Mouse (Mus musculus) heart, postnatal 25 days (tissue): Measurements from ENCODE around the gene Gpt2. TPM values are rescaled to one million over a fixed set of nuclear protein-coding genes. Genes with fewer than 3 reads are reported as not detected.

Experiments
- DNase-seq: peaks from one replicate; pipeline ENCODE4 v3.0.0; 2022; ENCODE audit warnings: low spot score
- intact Hi-C: fragments of 180-260 bp; cut with DNase I; formaldehyde crosslinking; loops from one replicate; pipeline ENCODE4 v1.15.1; 2025
- total RNA-seq, 2 experiments: library from RNA; stranded (reverse); gene quantifications; 2 replicates each; pipeline ENCODE4 v1.2.3; 2021

Gene Gpt2
- total RNA-seq, 2 experiments from 2014 or later = 32.9 to 36.1 TPM

DNA sequence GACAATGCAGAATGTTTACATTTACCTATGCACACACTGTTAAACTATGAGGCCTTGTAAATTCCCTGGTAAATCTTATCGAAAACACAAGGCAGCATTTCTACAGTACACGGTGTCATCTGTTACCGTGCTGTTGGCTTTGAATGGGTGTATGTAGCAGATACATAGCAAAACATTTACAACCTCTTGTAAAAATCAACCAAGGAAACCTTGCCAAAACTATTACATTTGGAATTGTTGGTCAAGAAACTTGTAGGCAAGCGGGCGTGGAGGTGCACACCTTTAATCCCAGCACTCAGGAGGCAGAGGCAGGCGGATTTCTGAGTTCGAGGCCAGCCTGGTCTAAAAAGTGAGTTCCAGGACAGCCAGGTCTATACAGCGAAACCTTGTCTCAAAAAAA lies 71.0 kb downstream of the Gpt2 start:
- intact Hi-C loops = no loop called here
- DNase-seq = no peak

GRCm38 (mm10) chr8:85565186-85565585 lies 72.8 kb downstream of the Gpt2 start:
- intact Hi-C loops = no loop called here
- DNase-seq = no peak

- intact Hi-C loops = no loop called here
- no peak for DNase-seq
These were observed 75.4 kb downstream of the Gpt2 start for GRCm38 (mm10) chr8:85567801-85568200.

DNA sequence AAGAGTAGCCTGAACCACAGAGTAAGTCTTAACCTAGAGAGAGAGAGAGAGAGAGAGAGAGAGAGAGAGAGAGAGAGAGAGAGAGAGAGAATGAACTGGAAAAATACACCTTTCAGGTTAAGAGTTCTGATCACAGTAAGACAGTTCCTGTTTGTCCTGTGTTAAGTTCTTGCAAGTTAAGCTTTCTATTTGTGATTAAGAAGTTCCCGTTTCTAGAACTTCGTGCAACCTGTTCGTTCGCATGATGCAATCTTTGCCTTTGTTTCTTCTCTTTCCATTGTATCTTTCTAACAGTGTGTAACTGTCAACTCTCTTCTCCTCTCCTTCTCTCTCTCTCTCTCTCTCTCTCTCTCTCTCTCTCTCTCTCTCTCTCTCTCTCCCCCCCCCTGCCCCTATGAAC lies 78.1 kb downstream of the Gpt2 start:
- DNase-seq = no peak
- intact Hi-C loops = no loop called here

- no peak for DNase-seq
- intact Hi-C loops = no loop called here
These were observed 81.7 kb downstream of the Gpt2 start for GRCm38 (mm10) chr8:85573972-85574496.

Other genes starting within 250 kb of the Gpt2 start
- 1 to 10 TPM; 7.0 to 7.9 TPM for gene Orc6, start 192.9 kb upstream of the Gpt2 start, total RNA-seq
- gene Vps35, start 192.8 kb upstream of the Gpt2 start, total RNA-seq = 10 to 100 TPM; 64.5 to 70.6 TPM
- 100 to 1,000 TPM; 367 to 440 TPM for gene Mylk3, start 106.2 kb upstream of the Gpt2 start, total RNA-seq
- 10 to 100 TPM; 21.6 to 25.2 TPM for gene 4921524J17Rik, start 59.7 kb upstream of the Gpt2 start, total RNA-seq
- 100 to 1,000 TPM; 220 to 258 TPM for gene Dnaja2, start 62.8 kb downstream of the Gpt2 start, total RNA-seq
- gene Neto2, start 208.3 kb downstream of the Gpt2 start, total RNA-seq = 1 to 10 TPM; 1.1 to 2.6 TPM